Mouse (Mus musculus) hindbrain, embryonic 12.5 days (tissue): ENCODE measurements around the gene Bud31. TPM values are rescaled to one million over a fixed set of nuclear protein-coding genes. Genes with fewer than 3 reads are reported as not detected.
"Not testable (repeated sequence)": the region's sequence is repeated elsewhere in the genome, so short reads cannot be mapped to it uniquely, and the experiment has no call there.

ENCODE experiments used
- ATAC-seq: fragments of 200-750 bp; cut with Nextera tagmentation; 2 replicates; pipeline ENCODE4 v1.8.0; 2017; ENCODE audit warnings: moderate TSS enrichment; ENCODE audit not compliant: low FRiP score
- H3K27ac ChIP-seq: fragments of 300-500 bp; sonication (generic); 2 replicates; pipeline ENCODE4 v1.5.1; 2016; ENCODE audit warnings: mild to moderate bottlenecking
- H3K27me3 ChIP-seq: fragments of 300-500 bp; sonication (generic); 2 replicates; pipeline ENCODE4 v1.6.1; 2016; ENCODE audit warnings: mild to moderate bottlenecking
- H3K36me3 ChIP-seq: fragments of 300-500 bp; sonication (generic); 2 replicates; pipeline ENCODE4 v1.6.1; 2016; ENCODE audit warnings: mild to moderate bottlenecking
- H3K4me1 ChIP-seq: fragments of 300-500 bp; sonication (generic); 2 replicates; pipeline ENCODE4 v1.6.1; 2016
- H3K4me2 ChIP-seq: fragments of 300-500 bp; sonication (generic); replicated peaks from 2 replicates; pipeline ENCODE4 v1.6.1; 2016; ENCODE audit warnings: mild to moderate bottlenecking
- H3K4me3 ChIP-seq: fragments of 300-500 bp; sonication (generic); 2 replicates; pipeline ENCODE4 v1.5.1; 2016; ENCODE audit warnings: mild to moderate bottlenecking
- H3K9ac ChIP-seq: fragments of 300-500 bp; sonication (generic); 2 replicates; pipeline ENCODE4 v1.6.1; 2016; ENCODE audit warnings: mild to moderate bottlenecking, moderate library complexity
- H3K9me3 ChIP-seq: fragments of 300-500 bp; sonication (generic); replicated peaks from 2 replicates; pipeline ENCODE4 v1.6.1; 2016; ENCODE audit warnings: mild to moderate bottlenecking
- WGBS: fragments of 180-500 bp; shearing (Covaris S2); methylation state at CpG from one replicate; pipeline ENCODE4 v1.1.7; 2016; 5-methylcytosine and 5-hydroxymethylcytosine counted together
- polyA plus RNA-seq: library from polyadenylated mRNA; unstranded; fragments of >200 nt; fragmentation: Nextera tagmentation; extraction: Ambion mirVana; gene quantifications from 2 replicates; pipeline ENCODE4 v1.2.1, GENCODE M21; 2016

Gene Bud31
- 210 and 215 TPM in 2 replicates for polyA plus RNA-seq

DNA sequence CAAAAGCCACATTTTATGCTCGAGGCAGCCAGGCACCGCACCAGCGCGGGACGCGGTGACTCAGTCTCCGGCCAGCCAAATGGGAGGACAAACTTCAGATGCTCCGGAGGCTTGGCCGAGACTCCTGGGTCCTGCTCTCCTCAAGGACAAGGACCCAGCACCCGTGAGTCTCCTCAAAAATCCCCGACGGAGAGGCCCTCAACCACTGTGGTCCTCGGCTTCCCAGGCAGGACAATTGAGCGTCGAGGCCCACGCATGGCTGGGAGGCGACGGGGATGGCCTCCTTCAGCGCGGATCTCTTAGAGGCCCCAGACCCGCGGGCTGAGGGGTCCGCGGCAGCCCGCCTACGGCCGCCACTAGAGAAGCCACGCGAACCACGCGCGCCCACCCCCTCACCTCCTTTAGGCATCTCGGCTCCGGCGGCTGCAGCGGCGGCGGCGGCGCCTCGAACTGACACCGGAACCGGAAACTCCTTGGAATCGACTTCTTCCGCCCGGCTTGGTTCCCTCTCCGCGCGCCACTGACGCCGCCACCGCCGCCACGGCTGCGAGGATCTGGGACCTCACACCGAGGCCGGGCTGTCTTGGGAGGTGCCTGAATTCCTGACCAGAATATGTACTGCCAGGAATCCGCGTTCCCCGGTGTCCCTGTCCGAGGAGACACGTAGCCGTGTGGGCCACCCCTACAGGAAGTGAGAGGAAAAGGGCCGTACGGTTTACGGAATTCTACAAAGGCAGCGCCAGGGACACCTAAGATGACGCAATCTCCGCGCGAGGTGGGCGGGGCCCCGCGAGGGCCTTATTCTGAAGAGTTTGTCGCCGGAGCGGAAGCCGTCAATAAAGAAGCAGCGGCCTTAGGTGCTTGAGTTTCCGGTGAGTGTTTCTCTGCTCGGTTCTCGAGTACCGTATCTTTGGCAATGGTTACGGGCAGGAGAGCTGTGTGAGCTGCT is at the start of gene Bud31, which contains the start of gene Pdap1:
Gene Bud31 (plus strand): TSS at position 792 of the 949 bp plus-strand sequence.
Gene Pdap1 (minus strand): TSS at position 668 of the 949 bp plus-strand sequence.
- H3K4me1 ChIP-seq, result peaks cover 28% of the 10 kb centered on the region
- H3K27ac ChIP-seq, result peak within 1 kb of the TSS; percentile 90
- H3K4me3 ChIP-seq, result peak within 1 kb of the TSS; percentile 94
- peaks cover 57% of the 10 kb centered on the region for H3K36me3 ChIP-seq
- peak; percentile 94 for ATAC-seq
- no peaks in the 10 kb centered on the region for H3K27me3 ChIP-seq
- no peaks in the 10 kb centered on the region for H3K9me3 ChIP-seq
- peak within 1 kb of the TSS; percentile 87 for H3K4me2 ChIP-seq
- WGBS, result under 1% methylated on average over 79 of the region's 84 CpGs
- peak within 1 kb of the TSS; percentile 88 for H3K9ac ChIP-seq

DNA sequence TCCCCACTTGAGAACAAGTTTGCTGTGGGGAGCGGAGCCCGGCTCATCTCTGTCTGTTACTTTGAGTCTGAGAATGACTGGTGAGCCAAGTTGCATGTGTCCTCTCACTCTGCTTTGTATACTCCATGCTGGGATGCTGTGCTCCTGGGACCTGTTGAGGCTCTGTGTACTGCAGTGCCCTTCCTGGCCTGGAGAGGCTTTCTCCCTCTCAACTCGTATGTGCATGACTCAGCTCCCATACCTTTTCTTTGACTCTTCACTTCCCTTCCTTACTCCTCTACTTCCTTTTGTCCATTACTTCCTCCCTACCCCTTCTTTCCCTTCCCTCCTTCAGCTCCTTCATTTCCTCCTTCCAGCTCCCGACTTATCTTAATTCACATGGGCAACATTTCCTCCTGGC is 44.0 kb upstream of the Bud31 start:
- WGBS, result 85% methylated on average over 4 of the region's 4 CpGs
- H3K36me3 ChIP-seq, result peaks cover 93% of the 10 kb centered on the region
- no peak for ATAC-seq
- H3K4me3 ChIP-seq, result no peak overlapping the region
- H3K9me3 ChIP-seq, result no peaks in the 10 kb centered on the region
- no peaks in the 10 kb centered on the region for H3K27me3 ChIP-seq
- no peak overlapping the region for H3K4me2 ChIP-seq
- H3K4me1 ChIP-seq, result no peaks in the 10 kb centered on the region
- H3K9ac ChIP-seq, result no peak overlapping the region
- H3K27ac ChIP-seq, result no peak overlapping the region

GRCm38 (mm10) chr5:145098340-145098821 is 41.8 kb upstream of the Bud31 start:
- Histone ChIP-seq H3K36me3 (peaks cover 95% of the 10 kb centered on the region), H3K9ac (no peak overlapping the region), H3K4me1 (no peaks in the 10 kb centered on the region), H3K27ac (no peak overlapping the region), H3K27me3 (no peaks in the 10 kb centered on the region), H3K9me3 (no peaks in the 10 kb centered on the region), H3K4me2 (no peak overlapping the region), H3K4me3 (no peak overlapping the region)
- no peak for ATAC-seq
- 91% methylated on average over 10 of the region's 10 CpGs for WGBS

- ATAC-seq, result no peak
- Histone ChIP-seq H3K27ac (no peak overlapping the region), H3K36me3 (peaks cover 98% of the 10 kb centered on the region), H3K27me3 (no peaks in the 10 kb centered on the region), H3K9me3 (no peaks in the 10 kb centered on the region), H3K4me3 (no peak overlapping the region), H3K9ac (no peak overlapping the region), H3K4me1 (no peaks in the 10 kb centered on the region), H3K4me2 (no peak overlapping the region)
- WGBS, result 90% methylated on average over 9 of the region's 9 CpGs
These were observed 39.2 kb upstream of the Bud31 start for GRCm38 (mm10) chr5:145100960-145101359.

DNA sequence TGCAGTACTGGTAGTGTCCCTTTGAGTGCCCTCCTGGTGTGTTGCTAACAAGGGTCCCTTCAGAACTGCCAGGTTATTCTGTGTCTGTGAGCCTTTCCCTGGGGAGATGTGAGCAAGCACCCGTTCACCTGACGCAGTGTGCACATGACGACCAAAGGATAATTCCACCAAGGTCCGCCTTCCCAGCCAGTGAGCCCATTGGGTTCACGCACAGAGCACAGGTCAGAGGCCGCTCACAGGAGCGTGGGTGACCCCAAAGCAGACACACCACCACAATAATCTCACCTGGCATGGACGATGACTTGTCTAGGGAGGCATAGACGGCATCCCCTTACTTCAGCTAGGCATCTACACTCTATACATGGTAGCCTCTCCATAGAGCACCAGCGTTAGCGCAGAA is 38.7 kb upstream of the Bud31 start:
- peaks cover 98% of the 10 kb centered on the region for H3K36me3 ChIP-seq
- not testable (repeated sequence) for H3K4me3 ChIP-seq, ATAC-seq, H3K27ac ChIP-seq, H3K27me3 ChIP-seq, H3K4me2 ChIP-seq, H3K9ac ChIP-seq, H3K4me1 ChIP-seq, H3K9me3 ChIP-seq
- WGBS, result 97% methylated on average over 11 of the region's 11 CpGs

- no peak overlapping the region for H3K9ac ChIP-seq
- H3K4me3 ChIP-seq, result no peak overlapping the region
- H3K27me3 ChIP-seq, result no peaks in the 10 kb centered on the region
- H3K9me3 ChIP-seq, result no peaks in the 10 kb centered on the region
- 95% methylated on average over 4 of the region's 4 CpGs for WGBS
- peaks cover 98% of the 10 kb centered on the region for H3K36me3 ChIP-seq
- no peak overlapping the region for H3K27ac ChIP-seq
- no peak for ATAC-seq
- no peaks in the 10 kb centered on the region for H3K4me1 ChIP-seq
- no peak overlapping the region for H3K4me2 ChIP-seq
These were observed 37.5 kb upstream of the Bud31 start for GRCm38 (mm10) chr5:145102706-145103105.

- ATAC-seq, result no peak
- no peak overlapping the region for H3K4me3 ChIP-seq
- H3K27ac ChIP-seq, result no peak overlapping the region
- H3K36me3 ChIP-seq, result peaks cover 97% of the 10 kb centered on the region
- no peaks in the 10 kb centered on the region for H3K4me1 ChIP-seq
- H3K4me2 ChIP-seq, result no peak overlapping the region
- 79% methylated on average over 9 of the region's 9 CpGs for WGBS
- H3K9ac ChIP-seq, result no peak overlapping the region
- no peaks in the 10 kb centered on the region for H3K9me3 ChIP-seq
- no peaks in the 10 kb centered on the region for H3K27me3 ChIP-seq
These were observed 35.8 kb upstream of the Bud31 start for GRCm38 (mm10) chr5:145104328-145104727.

GRCm38 (mm10) chr5:145105694-145106275 is 34.4 kb upstream of the Bud31 start:
- Histone ChIP-seq H3K4me2 (no peak overlapping the region), H3K27ac (no peak overlapping the region), H3K4me1 (no peaks in the 10 kb centered on the region), H3K9ac (no peak overlapping the region), H3K36me3 (peaks cover 99% of the 10 kb centered on the region), H3K9me3 (no peaks in the 10 kb centered on the region), H3K4me3 (no peak overlapping the region), H3K27me3 (no peaks in the 10 kb centered on the region)
- 96% methylated on average over 9 of the region's 9 CpGs for WGBS
- ATAC-seq, result no peak

DNA sequence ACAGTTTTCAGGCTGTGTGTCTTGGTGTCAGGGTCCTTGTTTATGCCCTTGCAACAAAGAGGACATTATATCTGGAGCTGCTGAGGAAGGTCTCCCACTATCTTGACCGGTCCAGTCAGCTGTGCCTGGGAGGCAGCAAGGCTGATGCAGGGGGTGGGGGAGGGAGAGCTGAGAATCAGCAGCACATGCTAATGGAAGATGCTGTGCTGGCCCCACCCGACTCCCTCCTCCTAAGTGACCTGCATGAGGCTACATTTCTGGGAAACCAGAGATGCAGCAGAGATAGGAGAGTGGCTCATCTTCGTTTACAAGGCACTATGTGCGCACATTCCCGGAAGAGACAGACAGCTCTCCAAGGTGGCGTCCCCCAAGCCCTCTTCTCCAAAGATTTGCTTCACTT is 29.8 kb upstream of the Bud31 start:
- H3K9ac ChIP-seq, result no peak overlapping the region
- H3K27ac ChIP-seq, result no peak overlapping the region
- H3K4me3 ChIP-seq, result no peak overlapping the region
- ATAC-seq, result no peak
- H3K27me3 ChIP-seq, result peaks cover 25% of the 10 kb centered on the region
- H3K4me1 ChIP-seq, result peaks cover 12% of the 10 kb centered on the region
- 89% methylated on average over 6 of the region's 6 CpGs for WGBS
- peaks cover 63% of the 10 kb centered on the region for H3K36me3 ChIP-seq
- H3K4me2 ChIP-seq, result no peak overlapping the region
- no peaks in the 10 kb centered on the region for H3K9me3 ChIP-seq

GRCm38 (mm10) chr5:145112566-145112965 is 27.6 kb upstream of the Bud31 start:
- Histone ChIP-seq H3K9ac (no peak overlapping the region), H3K36me3 (peaks cover 42% of the 10 kb centered on the region), H3K9me3 (no peaks in the 10 kb centered on the region), H3K4me2 (no peak overlapping the region), H3K27ac (no peak overlapping the region), H3K4me1 (peaks cover 12% of the 10 kb centered on the region), H3K27me3 (peaks cover 30% of the 10 kb centered on the region), H3K4me3 (no peak overlapping the region)
- ATAC-seq, result no peak
- WGBS, result 82% methylated on average over 8 of the region's 8 CpGs

GRCm38 (mm10) chr5:145113416-145113815 is 26.7 kb upstream of the Bud31 start:
- Histone ChIP-seq H3K27ac (no peak overlapping the region), H3K9me3 (no peaks in the 10 kb centered on the region), H3K9ac (no peak overlapping the region), H3K27me3 (peaks cover 30% of the 10 kb centered on the region), H3K4me1 (peaks cover 12% of the 10 kb centered on the region), H3K36me3 (peaks cover 33% of the 10 kb centered on the region), H3K4me3 (peak overlapping the region; percentile 46; the same call in 1 of the 2 replicates), H3K4me2 (peak overlapping the region; percentile 75; the same call in 1 of the 2 replicates)
- 43% methylated on average over 2 of the region's 2 CpGs for WGBS
- ATAC-seq, result no peak

- peak; percentile 44; the same call in 1 of the 2 replicates for ATAC-seq
- peak within 1 kb of the TSS; percentile 75 for H3K4me2 ChIP-seq
- peaks cover 30% of the 10 kb centered on the region for H3K27me3 ChIP-seq
- no peak within 1 kb of the TSS for H3K27ac ChIP-seq
- H3K4me3 ChIP-seq, result peak within 1 kb of the TSS; percentile 46
- peaks cover 12% of the 10 kb centered on the region for H3K4me1 ChIP-seq
- H3K36me3 ChIP-seq, result peaks cover 27% of the 10 kb centered on the region
- no peaks in the 10 kb centered on the region for H3K9me3 ChIP-seq
- peak within 1 kb of the TSS; percentile 64 for H3K9ac ChIP-seq
- 1% methylated on average over 43 of the region's 53 CpGs for WGBS
These were observed 26.0 kb upstream of the Bud31 start, which contains the start of gene Arpc1b for GRCm38 (mm10) chr5:145114071-145114605. Gene Arpc1b (plus strand): TSS chr5:145114215.
